Mouse (Mus musculus): ENCODE data around the gene Gnaz. TPM values are rescaled to one million over a fixed set of nuclear protein-coding genes. Genes with fewer than 3 reads are reported as not detected.
A peak's percentile ranks its signal among the peaks of the same experiment; 100 is the strongest.

The Gnaz gene
- polyA plus RNA-seq, 1 experiment: 82.8 TPM

DNA sequence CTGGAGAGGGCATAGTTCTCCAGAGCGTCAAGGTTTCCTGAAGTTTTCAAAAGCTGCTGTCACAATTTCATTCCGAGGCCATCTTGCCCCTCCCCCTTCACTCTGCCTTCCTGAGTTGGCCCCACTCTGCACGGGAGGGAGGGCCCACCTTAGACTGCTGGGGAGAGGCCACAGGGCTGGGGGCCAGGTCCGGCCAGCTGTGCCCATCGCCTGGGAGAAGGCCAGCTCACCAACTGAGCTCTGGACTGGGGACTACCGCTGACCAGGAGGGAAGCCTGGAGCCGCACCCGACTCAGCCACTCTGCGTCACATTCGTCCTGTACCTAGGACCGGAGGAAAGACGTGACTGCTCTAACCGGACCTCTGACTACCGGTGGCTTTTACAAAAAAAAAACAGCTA lies 48.5 kb downstream of the Gnaz start:
- H3K27ac ChIP-seq (ENCODE audit: insufficient read depth, low read length): no peak overlapping the region
- TF ChIP-seq CTCF (IDR thresholded peaks at IDR 0.05; ENCODE audit: extremely low read depth, insufficient read depth, low read length) (no peak), POLR2A (IDR thresholded peaks at IDR 0.05; ENCODE audit: extremely low read depth, insufficient read depth, low read length) (no peak)
- H3K4me1 ChIP-seq (ENCODE audit: control insufficient read depth, insufficient read depth, low read length): peaks cover 1% of the 10 kb centered on the region
- H3K4me3 ChIP-seq (ENCODE audit: insufficient read depth, low read length): no peak overlapping the region

DNA sequence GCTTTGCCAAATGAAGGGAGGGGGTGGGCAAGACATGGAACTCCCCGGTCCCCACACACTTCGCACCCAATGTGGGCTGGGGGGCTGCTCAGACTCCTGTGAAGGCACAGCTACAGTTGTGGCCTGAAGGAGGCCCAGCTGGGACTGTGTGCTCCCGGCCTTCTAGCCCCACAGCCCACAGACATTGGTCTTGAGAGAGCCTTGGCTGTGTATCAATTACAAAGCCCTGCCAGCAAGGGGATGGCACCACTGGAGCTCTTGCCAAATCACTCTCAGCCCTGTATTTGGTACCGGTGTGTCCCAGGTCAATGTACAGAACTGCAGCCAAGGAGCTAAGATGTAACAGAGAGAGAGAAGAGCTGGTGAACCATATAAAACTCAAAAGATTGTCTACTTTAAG lies 49.5 kb downstream of the Gnaz start:
- no peak overlapping the region for H3K27ac ChIP-seq (ENCODE audit: insufficient read depth, low read length)
- no peak for TF ChIP-seq POLR2A (IDR thresholded peaks at IDR 0.05; ENCODE audit: extremely low read depth, insufficient read depth, low read length)
- no peak for TF ChIP-seq CTCF (IDR thresholded peaks at IDR 0.05; ENCODE audit: extremely low read depth, insufficient read depth, low read length)
- H3K4me3 ChIP-seq (ENCODE audit: insufficient read depth, low read length): no peak overlapping the region
- peaks cover 1% of the 10 kb centered on the region for H3K4me1 ChIP-seq (ENCODE audit: control insufficient read depth, insufficient read depth, low read length)

DNA sequence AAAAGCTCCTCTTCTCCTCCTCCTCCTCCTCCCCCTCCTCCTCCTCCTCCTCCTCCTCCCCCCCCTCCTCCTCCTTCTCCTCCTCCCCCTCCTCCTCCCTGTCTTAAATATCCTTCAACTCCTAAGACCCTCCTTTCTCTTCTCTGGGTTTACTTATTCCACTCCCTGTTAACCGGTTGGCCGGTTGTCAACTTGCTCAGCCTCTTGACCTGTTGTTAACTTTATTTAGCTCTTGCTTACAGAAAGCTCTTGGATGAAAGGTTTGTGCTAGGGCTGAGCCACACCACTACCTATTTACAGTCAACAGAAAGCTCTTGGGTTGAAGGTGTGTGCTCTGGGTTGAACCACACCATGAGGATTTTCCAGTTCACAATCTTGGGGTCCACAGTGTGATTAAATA lies 53.3 kb downstream of the Gnaz start:
- Histone ChIP-seq H3K27ac (ENCODE audit: insufficient read depth, low read length) (no peak overlapping the region), H3K4me1 (ENCODE audit: control insufficient read depth, insufficient read depth, low read length) (peaks cover 1% of the 10 kb centered on the region; the same call in 1 of the 2 replicates), H3K4me3 (ENCODE audit: insufficient read depth, low read length) (no peak overlapping the region)
- no peak for TF ChIP-seq POLR2A (IDR thresholded peaks at IDR 0.05; ENCODE audit: extremely low read depth, insufficient read depth, low read length)
- no peak for TF ChIP-seq CTCF (IDR thresholded peaks at IDR 0.05; ENCODE audit: extremely low read depth, insufficient read depth, low read length)

DNA sequence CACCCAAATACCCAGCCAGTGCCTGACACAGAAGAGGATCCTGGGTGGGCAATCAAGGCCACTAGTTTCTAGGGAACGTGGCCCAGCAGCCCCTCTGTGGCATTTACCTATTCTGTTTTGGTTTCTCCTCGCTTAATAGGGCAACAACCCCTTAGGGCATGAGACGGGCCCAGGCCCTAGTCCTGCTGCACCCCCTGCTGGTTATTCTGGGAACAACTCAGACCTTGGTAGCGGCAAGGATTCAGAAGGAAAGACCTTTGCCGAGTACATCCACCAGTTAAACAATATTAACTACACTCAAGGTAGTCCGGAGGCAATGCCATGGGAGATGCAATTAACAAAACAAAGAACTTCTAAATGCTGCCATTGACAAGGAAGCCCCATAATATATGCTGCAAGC lies 54.2 kb downstream of the Gnaz start:
- H3K4me1 ChIP-seq (ENCODE audit: control insufficient read depth, insufficient read depth, low read length): peaks cover 1% of the 10 kb centered on the region; the same call in 1 of the 2 replicates
- no peak overlapping the region for H3K27ac ChIP-seq (ENCODE audit: insufficient read depth, low read length)
- TF ChIP-seq CTCF (IDR thresholded peaks at IDR 0.05; ENCODE audit: extremely low read depth, insufficient read depth, low read length): peak; percentile 92
- no peak for TF ChIP-seq POLR2A (IDR thresholded peaks at IDR 0.05; ENCODE audit: extremely low read depth, insufficient read depth, low read length)
- H3K4me3 ChIP-seq (ENCODE audit: insufficient read depth, low read length): no peak overlapping the region

DNA sequence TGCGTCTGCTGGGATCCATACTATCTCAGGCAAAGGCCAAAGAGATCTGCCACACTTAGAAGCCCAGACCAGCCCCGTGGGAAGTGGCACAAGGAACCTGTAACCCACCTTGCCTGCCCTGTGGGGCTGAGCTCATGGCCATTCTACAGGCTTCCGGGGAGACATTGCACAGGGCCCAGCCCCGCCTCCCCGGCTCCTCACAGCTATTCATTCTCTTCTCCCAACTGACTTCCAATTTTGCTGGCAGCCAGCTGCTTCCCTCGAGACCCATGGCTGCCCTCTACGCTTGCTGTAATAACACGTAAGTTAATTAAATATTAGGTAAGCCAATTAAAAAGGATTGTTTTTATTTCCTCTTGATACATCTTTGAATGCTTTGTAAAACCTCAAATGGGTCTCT lies 59.5 kb downstream of the Gnaz start:
- Histone ChIP-seq H3K4me3 (ENCODE audit: insufficient read depth, low read length) (no peak overlapping the region), H3K4me1 (ENCODE audit: control insufficient read depth, insufficient read depth, low read length) (no peaks in the 10 kb centered on the region), H3K27ac (ENCODE audit: insufficient read depth, low read length) (no peak overlapping the region)
- TF ChIP-seq CTCF (IDR thresholded peaks at IDR 0.05; ENCODE audit: extremely low read depth, insufficient read depth, low read length) (no peak), POLR2A (IDR thresholded peaks at IDR 0.05; ENCODE audit: extremely low read depth, insufficient read depth, low read length) (no peak)

DNA sequence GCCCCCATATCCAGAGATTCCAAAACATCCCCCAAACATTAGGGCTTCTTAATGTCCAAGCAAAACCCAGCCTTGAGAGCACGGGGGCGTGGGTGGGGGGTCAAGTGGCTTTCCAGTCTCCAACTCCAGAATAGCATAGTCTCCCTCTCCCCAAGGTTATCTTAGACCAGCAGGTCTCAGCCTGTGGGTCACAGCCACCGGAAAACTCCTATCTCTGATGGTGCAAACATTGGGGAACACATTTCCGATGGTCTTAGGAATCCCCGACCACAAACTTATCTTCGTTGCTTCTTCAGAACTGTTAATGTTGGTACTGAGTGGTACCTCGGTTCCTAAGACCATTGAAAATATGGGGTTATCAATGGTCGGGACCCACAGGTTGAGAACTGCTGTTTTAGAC lies 61.8 kb downstream of the Gnaz start:
- TF ChIP-seq CTCF (IDR thresholded peaks at IDR 0.05; ENCODE audit: extremely low read depth, insufficient read depth, low read length): no peak
- Histone ChIP-seq H3K27ac (ENCODE audit: insufficient read depth, low read length) (no peak overlapping the region), H3K4me1 (ENCODE audit: control insufficient read depth, insufficient read depth, low read length) (peaks cover 3% of the 10 kb centered on the region), H3K4me3 (ENCODE audit: insufficient read depth, low read length) (no peak overlapping the region)

DNA sequence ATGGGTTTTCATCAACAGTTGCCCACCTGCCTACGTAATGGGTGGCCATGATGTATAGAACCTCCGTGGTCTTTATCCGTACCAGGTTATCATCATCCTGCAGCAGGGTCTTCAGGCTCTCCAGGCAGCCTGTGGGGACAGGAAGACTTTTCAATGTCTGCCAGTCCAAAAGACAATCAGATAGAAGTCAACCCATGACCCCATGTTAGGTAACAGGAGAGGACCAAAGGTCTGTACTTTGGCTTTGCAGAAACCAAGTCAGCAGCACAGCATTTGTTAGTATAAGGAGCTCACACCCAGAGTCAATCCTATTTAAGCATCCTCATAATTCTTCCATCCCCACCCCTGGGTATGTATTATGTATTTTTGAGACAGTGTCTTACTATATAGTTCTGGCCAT lies 62.7 kb downstream of the Gnaz start:
- Histone ChIP-seq H3K4me3 (ENCODE audit: insufficient read depth, low read length) (no peak overlapping the region), H3K4me1 (ENCODE audit: control insufficient read depth, insufficient read depth, low read length) (peaks cover 3% of the 10 kb centered on the region), H3K27ac (ENCODE audit: insufficient read depth, low read length) (no peak overlapping the region)
- TF ChIP-seq CTCF (IDR thresholded peaks at IDR 0.05; ENCODE audit: extremely low read depth, insufficient read depth, low read length) (no peak), POLR2A (IDR thresholded peaks at IDR 0.05; ENCODE audit: extremely low read depth, insufficient read depth, low read length) (no peak)

DNA sequence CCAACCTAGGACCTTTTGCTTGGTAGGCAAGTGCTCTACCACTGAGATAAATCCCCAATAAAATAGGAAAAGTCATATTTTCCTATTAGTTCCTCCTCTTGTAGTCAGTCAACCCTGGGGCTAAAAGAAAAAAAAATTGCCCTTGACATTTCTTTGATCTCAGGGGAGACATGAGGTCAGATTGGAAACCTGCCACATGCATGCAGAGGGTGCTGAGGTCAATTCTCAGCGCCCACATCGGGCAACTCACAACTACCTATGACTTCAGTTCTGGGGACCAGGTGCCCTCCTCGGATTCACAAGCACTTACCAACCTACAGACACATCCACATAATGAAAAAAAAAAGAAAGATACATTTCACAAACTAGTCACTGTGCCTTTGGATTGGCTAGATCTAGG lies 63.3 kb downstream of the Gnaz start:
- Histone ChIP-seq H3K4me3 (ENCODE audit: insufficient read depth, low read length) (no peak overlapping the region), H3K4me1 (ENCODE audit: control insufficient read depth, insufficient read depth, low read length) (peaks cover 3% of the 10 kb centered on the region), H3K27ac (ENCODE audit: insufficient read depth, low read length) (no peak overlapping the region)
- TF ChIP-seq CTCF (IDR thresholded peaks at IDR 0.05; ENCODE audit: extremely low read depth, insufficient read depth, low read length) (no peak), POLR2A (IDR thresholded peaks at IDR 0.05; ENCODE audit: extremely low read depth, insufficient read depth, low read length) (no peak)

DNA sequence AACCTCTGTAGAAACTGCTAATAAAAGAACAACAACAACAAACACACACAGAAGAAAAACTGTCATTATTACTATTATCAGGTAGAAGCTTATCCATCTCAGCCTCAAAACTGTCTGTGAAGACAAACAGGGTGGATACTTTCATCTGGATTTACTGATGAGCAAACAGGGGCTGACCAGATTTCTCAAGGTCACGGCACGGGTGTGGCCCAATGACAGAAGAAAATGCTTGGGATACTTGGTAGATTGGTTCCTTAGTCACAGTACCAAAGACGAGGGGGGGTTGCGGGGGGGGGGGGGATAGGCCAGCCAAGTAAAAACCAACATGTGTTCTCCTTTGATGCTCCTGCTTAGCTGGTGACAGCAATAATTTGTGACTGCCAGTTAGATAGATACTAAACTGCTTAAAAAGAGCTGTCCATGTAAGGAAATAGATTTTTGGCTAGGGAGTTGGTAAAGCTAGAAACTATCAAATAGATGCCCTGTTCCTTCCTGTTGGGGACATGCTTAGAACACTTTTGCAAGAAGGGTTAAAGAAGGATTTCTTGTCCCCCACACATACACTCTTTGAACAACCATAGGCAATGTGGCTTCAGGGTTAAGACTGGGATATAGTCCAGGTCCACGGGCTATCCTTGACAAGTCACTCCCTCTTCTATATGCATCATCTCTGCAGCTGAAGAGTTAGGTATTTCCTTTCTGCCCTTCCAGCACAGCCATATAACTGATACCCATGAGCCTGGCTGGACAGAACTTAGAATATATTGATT lies 64.6 kb downstream of the Gnaz start:
- no peak overlapping the region for H3K4me3 ChIP-seq (ENCODE audit: insufficient read depth, low read length)
- no peak overlapping the region for H3K27ac ChIP-seq (ENCODE audit: insufficient read depth, low read length)
- TF ChIP-seq CTCF (IDR thresholded peaks at IDR 0.05; ENCODE audit: extremely low read depth, insufficient read depth, low read length): no peak
- TF ChIP-seq POLR2A (IDR thresholded peaks at IDR 0.05; ENCODE audit: extremely low read depth, insufficient read depth, low read length): no peak
- H3K4me1 ChIP-seq (ENCODE audit: control insufficient read depth, insufficient read depth, low read length): peaks cover 3% of the 10 kb centered on the region

DNA sequence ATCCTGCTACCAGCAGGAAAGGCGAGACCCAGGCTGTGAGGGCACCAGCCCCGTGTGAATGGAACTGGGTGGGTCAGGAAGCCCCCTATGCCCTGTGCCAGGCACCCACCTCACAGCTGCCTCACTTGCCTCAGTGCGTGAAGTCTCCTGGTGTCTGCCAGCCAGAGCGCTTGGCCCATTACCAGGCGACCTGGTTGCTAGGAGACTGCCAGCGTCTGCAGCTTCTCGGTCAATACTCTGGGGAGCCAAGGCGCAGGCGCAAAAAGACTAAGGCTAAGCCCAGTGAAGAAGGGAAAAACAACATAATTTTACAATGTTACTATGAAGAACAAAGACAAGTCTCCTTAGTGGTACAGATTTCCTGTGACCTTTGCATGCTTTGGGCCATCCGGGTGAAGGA lies 65.4 kb downstream of the Gnaz start, which contains the start of gene Rsph14:
Gene Rsph14, minus strand, starts transcription at position 192 of the 400 bp plus-strand sequence.
- Histone ChIP-seq H3K4me3 (ENCODE audit: insufficient read depth, low read length) (peak within 1 kb of the TSS; percentile 24; the same call in 1 of the 2 replicates), H3K27ac (ENCODE audit: insufficient read depth, low read length) (no peak within 1 kb of the TSS), H3K4me1 (ENCODE audit: control insufficient read depth, insufficient read depth, low read length) (peaks cover 3% of the 10 kb centered on the region)
- TF ChIP-seq POLR2A (IDR thresholded peaks at IDR 0.05; ENCODE audit: extremely low read depth, insufficient read depth, low read length): no peak
- no peak for TF ChIP-seq CTCF (IDR thresholded peaks at IDR 0.05; ENCODE audit: extremely low read depth, insufficient read depth, low read length)
